Mouse (Mus musculus): Measurements from ENCODE around the gene Gm11639.
"Not testable (repeated sequence)": the region's sequence is repeated elsewhere in the genome, so short reads cannot be mapped to it uniquely, and the experiment has no call there.

The Gm11639 gene

GRCm38 (mm10) chr11:105121792-105122191 is 436.3 kb downstream of the Gm11639 start:
- DNase-seq = not testable (repeated sequence)

DNA sequence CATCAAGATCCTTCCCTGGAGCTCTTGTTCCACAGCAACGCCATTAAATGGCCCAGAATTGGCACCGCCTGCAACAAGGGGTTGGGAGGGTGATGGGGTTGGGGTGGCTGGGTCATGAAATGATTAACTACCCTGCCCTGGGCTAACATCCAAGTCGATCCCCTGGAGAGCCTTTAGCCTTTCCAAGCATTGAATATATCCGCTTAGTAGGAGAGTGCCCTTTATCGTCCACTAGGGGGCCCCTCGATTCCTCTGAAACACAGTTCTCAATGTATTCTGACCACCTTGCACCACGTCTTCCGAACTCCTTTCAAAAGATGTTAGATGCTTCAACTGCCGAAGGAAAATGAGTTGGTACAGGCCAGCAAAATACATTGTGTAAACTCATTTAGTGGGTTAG is 438.5 kb downstream of the Gm11639 start:
- DNase-seq = peak; percentile 25 to 57

GRCm38 (mm10) chr11:105125735-105126519 is 440.4 kb downstream of the Gm11639 start, which contains the start of gene Mettl2:
Gene Mettl2 (plus strand): TSS chr11:105126425.
- peak; percentile 85 to 89 for DNase-seq

GRCm38 (mm10) chr11:105126520-105127029 is 441.1 kb downstream of the Gm11639 start:
- DNase-seq = no peak

- no peak for DNase-seq
These were observed 450.2 kb downstream of the Gm11639 start for GRCm38 (mm10) chr11:105135692-105136091.

GRCm38 (mm10) chr11:105137255-105137654 is 451.7 kb downstream of the Gm11639 start:
- DNase-seq = not testable (repeated sequence)

DNA sequence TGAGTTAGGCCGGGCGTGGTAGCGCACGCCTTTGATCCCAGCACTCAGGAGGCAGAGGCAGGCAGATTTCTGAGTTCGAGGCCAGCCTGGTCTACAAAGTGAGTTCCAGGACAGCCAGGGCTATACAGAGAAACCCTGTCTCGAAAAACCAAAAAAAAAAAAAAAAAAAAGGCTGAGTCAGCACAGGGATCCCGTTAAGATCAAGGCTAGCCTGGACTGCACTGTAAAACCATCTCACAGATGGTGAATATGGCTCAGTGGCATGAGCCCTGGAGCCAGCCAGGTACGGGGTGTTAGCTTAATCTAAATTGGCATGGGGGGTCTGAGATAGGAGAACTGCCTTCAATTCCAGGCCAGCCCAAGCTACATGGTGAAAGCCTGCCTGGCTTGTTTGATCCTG is 455.0 kb downstream of the Gm11639 start:
- DNase-seq = not testable (repeated sequence)

- no peak for DNase-seq
These were observed 455.6 kb downstream of the Gm11639 start for GRCm38 (mm10) chr11:105141115-105141514.

DNA sequence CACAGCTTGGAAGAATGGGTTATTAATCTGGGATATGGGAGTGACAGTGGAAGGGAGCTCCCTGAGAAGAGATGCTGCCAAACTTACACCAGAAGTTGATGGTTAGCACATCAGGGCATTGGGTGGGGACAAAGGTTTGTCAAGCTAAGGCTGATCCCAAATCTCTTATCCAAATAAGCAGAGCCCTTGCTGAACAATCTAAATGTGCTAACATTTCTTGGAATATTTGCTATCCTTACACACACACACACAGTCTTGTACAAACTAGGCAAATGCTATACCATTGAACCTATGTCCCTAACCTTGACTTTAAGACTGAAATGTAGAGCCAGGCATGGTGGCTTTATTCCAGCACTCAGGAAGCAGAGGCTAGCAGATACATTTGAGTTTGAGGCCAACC is 458.1 kb downstream of the Gm11639 start:
- no peak for DNase-seq

GRCm38 (mm10) chr11:105144084-105144483 is 458.6 kb downstream of the Gm11639 start:
- no peak for DNase-seq

- peak in 1 of 2 experiments; percentile 39 for DNase-seq
These were observed 459.2 kb downstream of the Gm11639 start for GRCm38 (mm10) chr11:105144508-105145210.

DNA sequence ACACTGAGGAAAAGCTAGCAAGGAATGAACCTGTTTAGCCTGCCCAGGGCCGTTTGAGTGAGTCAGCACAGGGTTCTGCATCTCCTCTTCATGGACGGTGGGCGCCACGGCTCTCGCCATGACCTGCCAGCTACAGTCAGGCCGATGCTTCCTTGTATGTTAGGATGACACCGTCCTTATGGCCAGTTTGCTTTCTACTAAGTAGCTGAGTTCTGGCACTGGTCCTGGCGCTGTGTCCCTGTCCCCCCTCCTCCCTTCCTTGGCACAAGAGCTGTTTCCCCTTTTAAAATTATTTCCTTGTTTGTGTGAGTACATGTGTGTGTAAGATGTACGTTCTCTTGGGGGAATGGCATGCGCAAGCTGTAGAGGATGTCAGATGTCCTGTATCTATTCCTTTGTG is 459.7 kb downstream of the Gm11639 start:
- DNase-seq = no peak

GRCm38 (mm10) chr11:105146593-105146992 is 461.1 kb downstream of the Gm11639 start, which contains the start of gene Gm10842:
Gene Gm10842 (plus strand): TSS chr11:105146893.
- no peak for DNase-seq

- DNase-seq = no peak
These were observed 463.8 kb downstream of the Gm11639 start for GRCm38 (mm10) chr11:105149353-105149752.

DNA sequence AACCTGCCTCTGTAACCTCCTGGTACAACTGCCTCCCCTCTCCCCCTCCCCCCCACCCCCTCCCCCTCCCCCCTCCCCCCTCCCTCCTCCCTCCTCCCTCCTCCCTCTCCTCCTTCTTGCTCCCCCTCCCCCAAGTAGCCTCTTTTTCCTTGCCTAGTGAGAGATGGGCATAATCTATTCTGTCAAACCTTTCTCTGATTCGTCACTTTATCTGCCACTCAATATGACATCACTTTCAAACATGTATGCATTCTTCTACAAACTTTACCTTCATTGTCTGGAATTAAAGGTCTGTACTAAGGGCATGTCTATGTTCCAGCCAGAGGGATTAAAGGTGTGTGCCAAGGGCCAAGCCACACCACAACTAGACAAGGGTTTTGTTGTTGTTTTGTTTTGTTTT is 464.3 kb downstream of the Gm11639 start:
- DNase-seq = no peak

GRCm38 (mm10) chr11:105150691-105151090 is 465.2 kb downstream of the Gm11639 start:
- DNase-seq = no peak

DNA sequence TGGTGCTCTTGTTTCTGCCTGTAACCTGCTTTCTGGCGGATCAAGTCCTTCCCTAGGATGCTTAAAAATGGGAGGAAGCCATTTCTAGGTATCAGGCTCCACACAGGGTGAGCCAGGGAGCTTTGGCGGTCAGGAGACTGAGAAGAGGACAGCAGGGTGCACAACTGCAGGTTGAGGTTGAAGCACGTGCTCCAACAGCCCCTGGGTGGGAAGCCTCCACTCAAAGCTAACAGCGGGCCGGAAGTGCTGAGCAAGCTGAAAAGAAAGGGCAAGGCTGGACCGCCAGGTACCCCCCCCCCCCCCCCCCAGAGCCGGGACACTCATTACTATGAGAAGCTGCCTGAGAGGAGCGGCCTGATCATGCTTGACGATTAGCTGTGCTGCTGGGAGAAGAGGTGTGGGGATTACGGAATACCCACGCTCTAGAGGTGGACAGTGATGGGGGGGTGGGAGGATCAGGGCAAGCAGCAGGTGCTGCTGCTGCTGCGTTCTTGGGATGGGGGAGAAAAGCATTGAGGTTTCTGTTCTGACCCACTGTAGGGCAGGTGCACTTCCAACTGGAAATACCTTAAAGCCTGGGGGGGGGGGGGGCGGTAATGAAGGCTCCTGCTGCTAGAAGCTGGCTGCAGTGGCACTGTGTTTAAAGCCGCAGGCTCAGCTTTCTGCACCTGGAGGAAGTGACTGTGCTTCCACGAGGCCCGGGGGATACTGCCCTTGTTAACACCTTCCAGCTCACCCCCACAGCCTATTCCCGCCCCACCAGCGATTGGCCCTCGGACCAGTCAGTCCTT is 465.9 kb downstream of the Gm11639 start:
- DNase-seq = no peak

DNA sequence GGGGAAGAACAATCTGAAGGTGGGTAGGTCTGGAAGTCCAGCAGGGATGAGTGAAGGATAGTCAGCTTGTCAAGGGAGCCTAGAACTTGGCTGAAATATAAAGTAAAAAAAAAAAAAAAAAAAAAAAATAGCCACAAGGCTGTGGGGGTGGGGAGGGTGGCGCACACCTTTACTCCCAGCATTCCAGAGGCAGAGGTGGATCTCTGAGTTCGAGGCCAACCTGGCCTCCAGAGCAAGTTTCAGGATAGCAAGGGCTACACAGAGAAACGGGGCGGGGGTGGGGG is 466.5 kb downstream of the Gm11639 start:
- DNase-seq = no peak

GRCm38 (mm10) chr11:105152357-105152899 is 466.9 kb downstream of the Gm11639 start:
- DNase-seq = no peak

DNA sequence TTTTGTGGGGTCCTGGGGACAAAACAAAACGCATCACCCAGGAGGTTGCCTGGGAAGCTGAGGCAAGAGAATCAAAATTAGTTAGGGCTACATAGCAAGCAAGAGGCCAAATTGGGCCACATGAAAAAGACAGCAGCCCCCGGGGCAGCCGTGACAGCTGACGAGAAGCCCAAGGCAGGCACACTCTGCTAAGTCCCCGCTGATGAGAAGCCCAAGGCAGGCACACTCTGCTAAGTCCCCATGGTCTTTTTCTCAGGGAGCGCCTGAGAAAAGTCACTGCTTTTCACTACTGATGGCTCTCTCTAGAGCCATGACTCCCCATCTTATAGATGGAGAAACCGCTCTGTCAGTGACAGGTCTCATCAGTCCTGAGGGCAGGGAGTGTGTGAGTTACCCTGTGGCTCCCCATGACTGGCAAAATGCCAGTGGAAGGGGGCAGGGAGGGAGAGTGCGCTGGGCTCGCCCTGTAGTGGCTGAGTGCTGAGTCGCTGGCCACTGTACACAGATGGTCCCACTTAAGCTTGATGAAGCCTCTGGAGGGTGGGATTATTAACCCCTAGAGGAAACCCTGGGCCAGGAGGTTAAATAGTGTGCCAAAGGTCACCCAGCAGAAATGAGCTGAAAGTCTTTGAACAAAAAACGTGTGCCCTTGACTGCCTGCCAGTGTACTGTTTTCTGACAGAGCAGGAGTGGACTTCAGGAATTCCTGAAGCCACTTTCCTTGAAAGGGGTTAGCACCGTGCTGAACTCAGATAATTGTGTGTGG is 467.7 kb downstream of the Gm11639 start:
- peak; percentile 63 to 82 for DNase-seq

DNA sequence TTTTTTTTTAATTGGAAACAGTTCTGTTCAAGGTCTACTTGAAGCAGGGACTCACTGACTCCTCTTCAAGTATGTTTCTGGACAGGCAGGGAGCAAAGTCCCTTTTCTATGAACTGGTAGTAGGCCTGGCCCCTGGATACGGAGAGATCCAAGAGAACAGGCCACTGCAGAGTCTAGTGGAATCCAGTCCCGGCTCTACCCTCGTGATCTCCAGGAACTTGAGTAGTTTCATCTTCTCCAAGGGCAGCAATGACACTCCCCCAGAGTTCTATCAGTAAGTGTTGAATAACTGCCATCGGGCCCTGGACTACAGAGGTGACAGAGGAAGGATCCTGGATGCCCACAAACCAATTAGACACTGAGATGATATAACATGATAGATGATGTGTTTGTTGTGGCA is 470.4 kb downstream of the Gm11639 start:
- no peak for DNase-seq

GRCm38 (mm10) chr11:105156748-105157267 is 471.3 kb downstream of the Gm11639 start:
- no peak for DNase-seq

All from lung, postnatal 4 days (tissue).